15 mouse cellular contexts compared by ENCODE assay signal in the genomic region with DNA sequence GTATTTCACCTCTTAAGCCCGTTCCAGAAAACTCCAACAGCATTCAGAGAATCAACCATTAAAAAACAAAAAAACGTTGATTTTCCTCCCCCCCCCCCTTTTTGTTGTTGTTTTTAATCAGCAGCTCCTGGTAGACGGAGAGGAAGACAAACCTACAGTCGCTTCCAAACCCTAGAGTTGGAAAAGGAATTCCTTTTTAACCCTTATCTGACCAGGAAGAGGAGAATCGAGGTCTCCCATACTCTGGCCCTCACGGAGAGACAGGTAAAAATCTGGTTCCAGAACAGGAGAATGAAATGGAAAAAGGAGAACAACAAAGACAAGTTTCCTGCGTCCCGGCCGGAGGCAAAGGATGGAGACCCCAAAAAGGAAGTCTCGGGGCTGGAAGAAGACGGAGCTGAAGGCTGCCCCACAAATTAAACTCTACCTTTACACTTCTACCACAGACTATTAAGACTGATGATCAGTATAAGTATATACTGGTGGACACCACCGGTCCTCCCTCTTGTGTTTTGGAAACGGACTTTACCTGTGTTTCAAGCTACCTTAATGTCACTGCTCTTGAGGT. TPM values are rescaled to one million over a fixed set of nuclear protein-coding genes. Genes with fewer than 3 reads are reported as not detected.
DNase-seq lines count a peak whose midpoint lies in the region; ATAC-seq and TF ChIP-seq lines count a peak whose summit lies in the region.
"Had no signal": no experiment of that assay in that cellular context is flagged by ENCODE, and none has a peak within 500 bp of the region (broad histone marks: within the 10 kb centered on the region; RNA-seq: fewer than 3 reads in every experiment).

No protein-coding gene starts in this region.

- H3K27ac ChIP-seq in heart, postnatal 0 days (ENCODE audit: low read depth) = no peak overlapping the region
- peak overlapping the region; percentile 30 for H3K27ac ChIP-seq in testis, adult 2 months (ENCODE audit: control insufficient read depth, insufficient read depth, low read depth, low read length)
- no peak overlapping the region for H3K27ac ChIP-seq in limb, embryonic 14.5 days (replicated peaks; ENCODE audit: low read depth, low read length)
- H3K27ac ChIP-seq: liver, embryonic 14.5 days; macrophage had no signal

- H3K9me3 ChIP-seq in heart, postnatal 0 days (replicated peaks; ENCODE audit: control insufficient read depth, low read length) = no peaks in the 10 kb centered on the region
- H3K9me3 ChIP-seq in limb, embryonic 14.5 days (ENCODE audit: control insufficient read depth, low read length) = no peaks in the 10 kb centered on the region
- H3K9me3 ChIP-seq: heart, embryonic 12.5 days had no signal

- no peaks in the 10 kb centered on the region for H3K4me1 ChIP-seq in heart, postnatal 0 days (ENCODE audit: control insufficient read depth, insufficient read depth)
- peaks cover 16% of the 10 kb centered on the region for H3K4me1 ChIP-seq in testis, adult 2 months (ENCODE audit: control insufficient read depth, insufficient read depth, low read length)
- peaks cover 3% of the 10 kb centered on the region; the same call in 1 of the 2 replicates for H3K4me1 ChIP-seq in limb, embryonic 14.5 days (ENCODE audit: control insufficient read depth, insufficient read depth, low read length)

- H3K4me3 ChIP-seq in heart, postnatal 0 days (ENCODE audit: low read depth, low read length) = no peak overlapping the region
- peak overlapping the region; percentile 74 for H3K4me3 ChIP-seq in testis, adult 2 months (ENCODE audit: control insufficient read depth, low read depth, low read length)
- peak overlapping the region; percentile 53 for H3K4me3 ChIP-seq in limb, embryonic 14.5 days (replicated peaks; ENCODE audit: low read length)

- no peak overlapping the region for H3K9ac ChIP-seq in heart, postnatal 0 days (replicated peaks; ENCODE audit: low read depth, low read length)
- H3K9ac ChIP-seq in limb, embryonic 14.5 days (ENCODE audit: low read depth, low read length, severe bottlenecking) = peak overlapping the region; percentile 73
- H3K9ac ChIP-seq: liver, embryonic 14.5 days had no signal

- H3K36me3 ChIP-seq in heart, postnatal 0 days (replicated peaks; ENCODE audit: control insufficient read depth, insufficient read depth, low read length) = no peaks in the 10 kb centered on the region
- no peaks in the 10 kb centered on the region; the same call in 1 of the 2 replicates for H3K36me3 ChIP-seq in testis, adult 2 months (ENCODE audit: control insufficient read depth, insufficient read depth, low read length)
- H3K36me3 ChIP-seq in limb, embryonic 14.5 days (ENCODE audit: control insufficient read depth, insufficient read depth, low read length) = no peaks in the 10 kb centered on the region
- H3K36me3 ChIP-seq: heart, embryonic 12.5 days had no signal

- TF ChIP-seq EP300 in heart, postnatal 0 days (IDR thresholded peaks at IDR 0.05; ENCODE audit: low read depth) = no peak

- TF ChIP-seq POLR2A in testis, adult 2 months (IDR thresholded peaks at IDR 0.05; ENCODE audit: control insufficient read depth, low read depth, low read length) = no peak
- TF ChIP-seq POLR2A in limb, embryonic 14.5 days (IDR thresholded peaks at IDR 0.05; ENCODE audit: borderline replicate concordance, extremely low read depth, insufficient read depth, insufficient read length) = no peak

- H3K4me2 ChIP-seq in heart, postnatal 0 days (ENCODE audit: low read depth, low read length) = no peak overlapping the region
- peak overlapping the region; percentile 78 for H3K4me2 ChIP-seq in limb, embryonic 14.5 days (replicated peaks; ENCODE audit: low read depth, low read length, severe bottlenecking)

- peak; percentile 4 for DNase-seq in heart, postnatal 0 days (ENCODE audit: low spot score)
- DNase-seq in heart, postnatal 4 days = no peak
- DNase-seq in testis, postnatal 14 days (ENCODE audit: low spot score) = no peak
- no peak for DNase-seq in limb, embryonic 14.5 days (ENCODE audit: low spot score)
- no peak for DNase-seq in spleen, adult 12 weeks (ENCODE audit: low spot score)
- no peak for DNase-seq in Muller cell, postnatal 12 days (ENCODE audit: inconsistent ontology term)
- DNase-seq: cerebellum, postnatal 25 days; thymus, postnatal 36 days had no signal

- H3K27me3 ChIP-seq in heart, postnatal 0 days (ENCODE audit: control insufficient read depth, insufficient read depth, low read length) = peaks cover 98% of the 10 kb centered on the region
- no peaks in the 10 kb centered on the region for H3K27me3 ChIP-seq in testis, adult 2 months (ENCODE audit: control insufficient read depth, insufficient read depth, low read length)
- H3K27me3 ChIP-seq in limb, embryonic 14.5 days (ENCODE audit: control insufficient read depth, insufficient read depth, low read length) = peaks cover 84% of the 10 kb centered on the region

- TF ChIP-seq CTCF in heart, postnatal 0 days (IDR thresholded peaks at IDR 0.05; ENCODE audit: low read depth) = no peak
- TF ChIP-seq CTCF in testis, adult 2 months (IDR thresholded peaks at IDR 0.05; ENCODE audit: control insufficient read depth, insufficient read depth, insufficient replicate concordance, low read depth, low read length) = no peak

- WGBS in heart, postnatal 0 days = 7% methylated on average over 13 of the region's 13 CpGs
- WGBS in limb, embryonic 14.5 days = 2% methylated on average over 13 of the region's 13 CpGs

- ATAC-seq in heart, postnatal 0 days (ENCODE audit: insufficient read depth, low read depth) = no peak
- ATAC-seq in limb, embryonic 14.5 days (ENCODE audit: low FRiP score, low read depth) = no peak
- no peak for ATAC-seq in erythroblast, adult 5-6 weeks (replicated peaks; ENCODE audit: low FRiP score, poor library complexity, severe bottlenecking)

RNA-seq across cellular contexts. Expression of a gene that starts 2.1 kb away (rescaled TPM):
- total RNA-seq in heart, postnatal 0 days (2014; rRNA removed; ENCODE audit: low replicate concordance) = 1.5 TPM in 1 of 2 replicates, not detected in the other
- 0.23 and 0.26 TPM in 2 replicates for polyA plus RNA-seq in heart, postnatal 0 days (2015; fragmentation: Nextera tagmentation; extraction: Ambion mirVana)
- total RNA-seq in heart, postnatal 4 days (2021) = 1 to 10 TPM; 1.2 to 1.9 TPM
- polyA plus RNA-seq in testis, adult 2 months (2012; rRNA removed) = 23.1 and 23.6 TPM in 2 replicates
- polyA plus RNA-seq in limb, embryonic 14.5 days (2012; rRNA removed) = 12.7 and 13.1 TPM in 2 replicates
- polyA plus RNA-seq in limb, embryonic 14.5 days (2014; fragmentation: Nextera tagmentation; extraction: Ambion mirVana) = 11.4 and 12.8 TPM in 2 replicates
- total RNA-seq in erythroblast, adult 5-6 weeks (2015; ENCODE audit: low replicate concordance) = not detected in 2 replicates
- total RNA-seq in erythroblast, adult 5-6 weeks (2017; ENCODE audit: low replicate concordance) = not detected in 2 replicates
- total RNA-seq: layer of hippocampus, postnatal 14 days had no signal
- polyA plus RNA-seq: macrophage had no signal

RNA-seq across cellular contexts. Expression of a gene that starts 5.2 kb away (rescaled TPM):
- not detected in 2 replicates for total RNA-seq in heart, postnatal 0 days (2014; rRNA removed; ENCODE audit: low replicate concordance)
- polyA plus RNA-seq in heart, postnatal 0 days (2015; fragmentation: Nextera tagmentation; extraction: Ambion mirVana) = 0.04 TPM in 1 of 2 replicates, not detected in the other
- total RNA-seq in heart, postnatal 4 days (2021) = under 1 TPM in 1 of 2 experiments, not detected in 1; 0.11 TPM
- polyA plus RNA-seq in testis, adult 2 months (2012; rRNA removed) = 0.48 and 1.4 TPM in 2 replicates
- 2.3 and 2.8 TPM in 2 replicates for polyA plus RNA-seq in limb, embryonic 14.5 days (2012; rRNA removed)
- polyA plus RNA-seq in limb, embryonic 14.5 days (2014; fragmentation: Nextera tagmentation; extraction: Ambion mirVana) = 0.59 and 0.95 TPM in 2 replicates
- not detected in 2 replicates for total RNA-seq in erythroblast, adult 5-6 weeks (2015; ENCODE audit: low replicate concordance)
- not detected in 2 replicates for total RNA-seq in erythroblast, adult 5-6 weeks (2017; ENCODE audit: low replicate concordance)
- total RNA-seq: layer of hippocampus, postnatal 14 days had no signal
- polyA plus RNA-seq: macrophage had no signal

RNA-seq across cellular contexts. Expression of a gene that starts 5.3 kb away (rescaled TPM):
- total RNA-seq in heart, postnatal 0 days (2014; rRNA removed; ENCODE audit: low replicate concordance) = 0.19 TPM in 1 of 2 replicates, not detected in the other
- 0.05 and 0.11 TPM in 2 replicates for polyA plus RNA-seq in heart, postnatal 0 days (2015; fragmentation: Nextera tagmentation; extraction: Ambion mirVana)
- under 1 TPM; 0.45 TPM for total RNA-seq in heart, postnatal 4 days (2021)
- polyA plus RNA-seq in testis, adult 2 months (2012; rRNA removed) = 3.3 and 5.3 TPM in 2 replicates
- 14.7 and 17.8 TPM in 2 replicates for polyA plus RNA-seq in limb, embryonic 14.5 days (2012; rRNA removed)
- polyA plus RNA-seq in limb, embryonic 14.5 days (2014; fragmentation: Nextera tagmentation; extraction: Ambion mirVana) = 0.63 and 0.73 TPM in 2 replicates
- not detected in 2 replicates for total RNA-seq in erythroblast, adult 5-6 weeks (2015; ENCODE audit: low replicate concordance)
- not detected in 2 replicates for total RNA-seq in erythroblast, adult 5-6 weeks (2017; ENCODE audit: low replicate concordance)
- total RNA-seq: layer of hippocampus, postnatal 14 days had no signal
- polyA plus RNA-seq: macrophage had no signal

RNA-seq across cellular contexts. Expression of a gene that starts 8.9 kb away (rescaled TPM):
- 0.84 TPM in 1 of 2 replicates, not detected in the other for total RNA-seq in heart, postnatal 0 days (2014; rRNA removed; ENCODE audit: low replicate concordance)
- polyA plus RNA-seq in heart, postnatal 0 days (2015; fragmentation: Nextera tagmentation; extraction: Ambion mirVana) = 0.08 and 0.12 TPM in 2 replicates
- under 1 TPM; 0.12 to 0.27 TPM for total RNA-seq in heart, postnatal 4 days (2021)
- 1.8 and 2.0 TPM in 2 replicates for polyA plus RNA-seq in testis, adult 2 months (2012; rRNA removed)
- 19.6 and 25.7 TPM in 2 replicates for polyA plus RNA-seq in limb, embryonic 14.5 days (2012; rRNA removed)
- 7.6 and 8.7 TPM in 2 replicates for polyA plus RNA-seq in limb, embryonic 14.5 days (2014; fragmentation: Nextera tagmentation; extraction: Ambion mirVana)
- total RNA-seq in erythroblast, adult 5-6 weeks (2015; ENCODE audit: low replicate concordance) = not detected in 2 replicates
- not detected in 2 replicates for total RNA-seq in erythroblast, adult 5-6 weeks (2017; ENCODE audit: low replicate concordance)
- total RNA-seq: layer of hippocampus, postnatal 14 days had no signal
- polyA plus RNA-seq: macrophage had no signal

RNA-seq across cellular contexts. Expression of a gene that starts 14.8 kb away (rescaled TPM):
- not detected in 2 replicates for total RNA-seq in heart, postnatal 0 days (2014; rRNA removed; ENCODE audit: low replicate concordance)
- polyA plus RNA-seq in heart, postnatal 0 days (2015; fragmentation: Nextera tagmentation; extraction: Ambion mirVana) = 0.08 TPM in 1 of 2 replicates, not detected in the other
- not detected for total RNA-seq in heart, postnatal 4 days (2021)
- 0.73 and 0.81 TPM in 2 replicates for polyA plus RNA-seq in testis, adult 2 months (2012; rRNA removed)
- 37.9 and 39.4 TPM in 2 replicates for polyA plus RNA-seq in limb, embryonic 14.5 days (2012; rRNA removed)
- polyA plus RNA-seq in limb, embryonic 14.5 days (2014; fragmentation: Nextera tagmentation; extraction: Ambion mirVana) = 18.3 and 26.1 TPM in 2 replicates
- not detected in 2 replicates for total RNA-seq in erythroblast, adult 5-6 weeks (2015; ENCODE audit: low replicate concordance)
- total RNA-seq in erythroblast, adult 5-6 weeks (2017; ENCODE audit: low replicate concordance) = 0.42 TPM in 1 of 2 replicates, not detected in the other
- total RNA-seq: adrenal gland, adult 8-10 months; layer of hippocampus, postnatal 14 days had no signal
- polyA plus RNA-seq: heart, embryonic 12.5 days; macrophage had no signal
